Mouse (Mus musculus) ES-E14 (cell line): Measurements from ENCODE around the gene Abr. TPM values are rescaled to one million over a fixed set of nuclear protein-coding genes. Genes with fewer than 3 reads are reported as not detected.

Source experiments
- DNase-seq: peaks from one replicate; pipeline ENCODE4 v3.0.0-alpha.2; 2013; ENCODE audit warnings: low read depth, low spot score
- H3K27ac ChIP-seq: 2 replicates; pipeline ENCODE4 v1.5.1; 2012; ENCODE audit warnings: low read depth, mild to moderate bottlenecking, low read length, moderate library complexity, mixed read lengths; ENCODE audit not compliant: poor library complexity, insufficient read depth, severe bottlenecking
- H3K36me3 ChIP-seq: 2 replicates; pipeline ENCODE4 v1.6.1; 2012; ENCODE audit warnings: mild to moderate bottlenecking, low read length, moderate library complexity, mixed read lengths; ENCODE audit not compliant: control insufficient read depth, poor library complexity, insufficient read depth, severe bottlenecking
- H3K4me1 ChIP-seq, 2 experiments: fragments of 150-350 bp in 1 of 2; sonication (generic) in 1 of 2; 2 replicates each; pipeline ENCODE4 v1.6.1; 2012; ENCODE audit warnings: low read length in 2 of 2, mild to moderate bottlenecking in 1 of 2, mixed read lengths in 1 of 2; ENCODE audit not compliant: control insufficient read depth in 2 of 2, insufficient read depth in 2 of 2, poor library complexity in 1 of 2
- H3K4me3 ChIP-seq, 2 experiments: fragments of 150-350 bp in 1 of 2; sonication (generic) in 1 of 2; 2 replicates each; pipeline ENCODE4 v1.5.1; 2012; ENCODE audit warnings: low read length in 2 of 2, low read depth in 1 of 2, mild to moderate bottlenecking in 1 of 2, mixed read lengths in 1 of 2; ENCODE audit not compliant: insufficient read depth in 1 of 2, poor library complexity in 1 of 2, severe bottlenecking in 1 of 2
- H3K9ac ChIP-seq: 2 replicates; pipeline ENCODE4 v1.6.1; 2012; ENCODE audit warnings: low read depth, mild to moderate bottlenecking, low read length, mixed read lengths; ENCODE audit not compliant: poor library complexity, insufficient read depth, severe bottlenecking
- H3K9me3 ChIP-seq: fragments of 150-350 bp; sonication (generic); 2 replicates; pipeline ENCODE4 v1.6.1; 2012; ENCODE audit warnings: low read depth, mild to moderate bottlenecking, low read length; ENCODE audit not compliant: control insufficient read depth, insufficient read depth
- CHD2 ChIP-seq: IDR thresholded peaks from 2 replicates; pipeline ENCODE4 v1.6.1; 2014; ENCODE audit warnings: mild to moderate bottlenecking, low read depth, low read length, inconsistent platforms
- HCFC1 ChIP-seq: IDR thresholded peaks from 2 replicates; pipeline ENCODE4 v1.6.1; 2012; ENCODE audit warnings: low read length, inconsistent platforms, borderline replicate concordance; ENCODE audit not compliant: insufficient read depth
- MAFK ChIP-seq: IDR thresholded peaks from 2 replicates; pipeline ENCODE4 v1.6.1; 2014; ENCODE audit warnings: mild to moderate bottlenecking, low read depth, low read length, inconsistent platforms; ENCODE audit not compliant: insufficient read depth
- ZC3H11A ChIP-seq: IDR thresholded peaks from 2 replicates; pipeline ENCODE4 v1.6.1; 2012; ENCODE audit warnings: low read depth, mild to moderate bottlenecking, inconsistent platforms, low read length, borderline replicate concordance
- ZNF384 ChIP-seq: IDR thresholded peaks from 2 replicates; pipeline ENCODE4 v1.6.1; 2012; ENCODE audit warnings: low read depth, low read length, inconsistent platforms
- in situ Hi-C, 2 experiments: fragments of 600-800 bp; cut with MboI; formaldehyde crosslinking; loops; one replicate each; pipeline ENCODE4 v1.15.1; 2025; ENCODE audit warnings: low sequenced_read_pairs in 2 of 2, inconsistent platforms in 1 of 2; ENCODE audit not compliant: unreplicated experiment in 2 of 2
- total RNA-seq: library from RNA; depleted of rRNA; stranded (reverse); fragments of 300-350 nt; gene quantifications from 2 replicates; pipeline ENCODE4 v1.2.3, GENCODE M21; 2012

Gene Abr
- total RNA-seq, 1 experiment = 28.6 TPM

GRCm38 (mm10) chr11:76399587-76400330 lies 222.4 kb downstream of the Abr start:
- Histone ChIP-seq H3K4me1 (peaks cover 0 to 4% of the 10 kb centered on the region in 2 experiments; a peak in 1 of 4 replicates), H3K27ac (no peak overlapping the region), H3K36me3 (no peaks in the 10 kb centered on the region), H3K9me3 (no peaks in the 10 kb centered on the region), H3K4me3 (peak overlapping the region; percentile 65 to 85; a peak in 3 of 4 replicates), H3K9ac (peak overlapping the region; percentile 53; the same call in 1 of the 2 replicates)
- in situ Hi-C loops = loop anchor here in 1 of 2 experiments (5.0 kb wide), 1 partner anchor 147 kb away; no protein-coding TSS in a partner anchor
- DNase-seq = no peak
- TF ChIP-seq HCFC1 (no peak), ZNF384 (no peak), ZC3H11A (peak; percentile 23; the same call in 1 of the 2 replicates), MAFK (no peak), CHD2 (no peak)

GRCm38 (mm10) chr11:76398798-76399586 lies 223.1 kb downstream of the Abr start, which contains the start of gene Nxn:
TSS of gene Nxn (minus strand) at chr11:76399140.
- no peak; the same call in 1 of the 2 replicates for TF ChIP-seq HCFC1
- in situ Hi-C loops = loop anchor here in 1 of 2 experiments (5.0 kb wide), 1 partner anchor 147 kb away; no protein-coding TSS in a partner anchor
- H3K4me1 ChIP-seq = peaks cover 2 to 5% of the 10 kb centered on the region in 2 experiments; a peak in 2 of 4 replicates
- H3K36me3 ChIP-seq = no peaks in the 10 kb centered on the region
- peak; percentile 74 for DNase-seq
- peak within 1 kb of the TSS; percentile 66 for H3K9ac ChIP-seq
- H3K9me3 ChIP-seq = no peaks in the 10 kb centered on the region
- H3K4me3 ChIP-seq = peak within 1 kb of the TSS; percentile 81 to 85
- H3K27ac ChIP-seq = no peak within 1 kb of the TSS

- no peak for DNase-seq
- no peak overlapping the region for H3K27ac ChIP-seq
- in situ Hi-C loops = loop anchor here in 1 of 2 experiments (5.0 kb wide), 1 partner anchor 146 kb away; no protein-coding TSS in a partner anchor
- H3K36me3 ChIP-seq = no peaks in the 10 kb centered on the region
- peak overlapping the region; percentile 66 for H3K9ac ChIP-seq
- no peaks in the 10 kb centered on the region for H3K9me3 ChIP-seq
- no peak for TF ChIP-seq ZC3H11A
- no peak for TF ChIP-seq ZNF384
- TF ChIP-seq CHD2 = no peak
- no peak for TF ChIP-seq HCFC1
- TF ChIP-seq MAFK = no peak
- H3K4me3 ChIP-seq = peak overlapping the region; percentile 81 to 85
- peaks cover 2 to 5% of the 10 kb centered on the region in 2 experiments; a peak in 2 of 4 replicates for H3K4me1 ChIP-seq
Measured at GRCm38 (mm10) chr11:76398312-76398797, 223.8 kb downstream of the Abr start.

GRCm38 (mm10) chr11:76397650-76398311 lies 224.3 kb downstream of the Abr start:
- no peak overlapping the region for H3K27ac ChIP-seq
- TF ChIP-seq ZC3H11A (no peak), MAFK (no peak), CHD2 (no peak), ZNF384 (no peak), HCFC1 (no peak)

More at GRCm38 (mm10) chr11:76397650-76398311, 224.3 kb downstream of the Abr start:
- DNase-seq = no peak
- Histone ChIP-seq H3K36me3 (no peaks in the 10 kb centered on the region), H3K4me1 (peaks cover 4 to 11% of the 10 kb centered on the region in 2 experiments; a peak in 2 of 4 replicates), H3K4me3 (peak overlapping the region; percentile 81 to 85), H3K9me3 (no peaks in the 10 kb centered on the region), H3K9ac (peak overlapping the region; percentile 66)
- in situ Hi-C loops = loop anchor here in 1 of 2 experiments (5.0 kb wide), 1 partner anchor 145 kb away; no protein-coding TSS in a partner anchor
